Mouse (Mus musculus) cerebellum, adult 2 months (tissue): ENCODE measurements around the gene Dbx2.

Experiments used
- CTCF ChIP-seq: fragments of 200-500 bp; IDR thresholded peaks from 2 replicates; pipeline ENCODE4 v1.5.1; 2011; ENCODE audit warnings: low read depth, mild to moderate bottlenecking, control low read depth, low read length, moderate library complexity, borderline replicate concordance; ENCODE audit not compliant: insufficient read depth
- POLR2A ChIP-seq: fragments of 200-500 bp; IDR thresholded peaks from 2 replicates; pipeline ENCODE4 v1.6.1; 2011; ENCODE audit warnings: low read length, control low read depth, borderline replicate concordance; ENCODE audit not compliant: insufficient read depth

DNA sequence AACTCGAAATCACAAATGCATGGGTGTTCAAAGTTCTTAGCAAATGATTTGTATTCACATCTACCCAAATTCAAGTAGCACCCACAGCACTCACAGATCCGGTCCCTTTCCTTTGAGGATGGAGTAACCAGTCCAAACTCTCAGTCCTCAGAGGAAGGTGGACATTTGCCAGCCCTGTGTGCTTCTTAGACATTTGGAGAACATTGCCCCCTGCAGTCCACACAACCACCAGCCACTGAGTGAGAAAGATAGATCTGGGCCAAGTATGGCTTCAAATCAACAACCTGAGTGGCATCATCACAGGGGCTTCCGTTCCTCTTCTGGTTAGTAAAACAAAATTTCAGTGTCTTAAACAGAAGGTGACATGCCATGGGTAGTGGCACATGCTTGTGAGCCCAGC, 38.0 kb upstream of the Dbx2 start:
- TF ChIP-seq POLR2A (no peak), CTCF (no peak)
